Comparison of ENCODE assay signal across 16 mouse cellular contexts in genomic region chr2:119019538-119019937, GRCm38 (mm10). TPM values are rescaled to one million over a fixed set of nuclear protein-coding genes. Genes with fewer than 3 reads are reported as not detected.
A peak's percentile ranks its signal among the peaks of the same experiment; 100 is the strongest.
DNase-seq lines count a peak whose midpoint lies in the region; ATAC-seq and TF ChIP-seq lines count a peak whose summit lies in the region.
"Had no signal": no experiment of that assay in that cellular context is flagged by ENCODE, and none has a peak within 500 bp of the region (broad histone marks: within the 10 kb centered on the region; RNA-seq: fewer than 3 reads in every experiment).

No protein-coding gene starts in this region.

- 45% methylated on average over 4 of the region's 4 CpGs for WGBS in lung, embryonic 14.5 days
- 54% methylated on average over 4 of the region's 4 CpGs for WGBS in hindbrain, embryonic 12.5 days
- 41% methylated on average over 4 of the region's 4 CpGs for WGBS in neural tube, embryonic 13.5 days

- peak overlapping the region; percentile 81; the same call in 1 of the 2 replicates for H3K27ac ChIP-seq in lung, embryonic 14.5 days (ENCODE audit: low read depth)
- H3K27ac ChIP-seq in hindbrain, embryonic 12.5 days, result peak overlapping the region; percentile 85
- peak overlapping the region; percentile 86; the same call in 1 of the 2 replicates for H3K27ac ChIP-seq in neural tube, embryonic 13.5 days (replicated peaks)
- H3K27ac ChIP-seq: liver, embryonic 12.5 days had no signal

- peaks cover 29% of the 10 kb centered on the region for H3K36me3 ChIP-seq in lung, embryonic 14.5 days (ENCODE audit: insufficient read depth)
- peaks cover 46% of the 10 kb centered on the region for H3K36me3 ChIP-seq in hindbrain, embryonic 12.5 days
- peaks cover 47% of the 10 kb centered on the region for H3K36me3 ChIP-seq in neural tube, embryonic 13.5 days

- TF ChIP-seq CTCF in lung, embryonic 14.5 days (IDR thresholded peaks at IDR 0.05; ENCODE audit: low read depth), result no peak

- peak; percentile 43 to 49 for DNase-seq in cerebellum, postnatal 10 days
- DNase-seq in cerebellum, adult 11-12 months, result no peak
- peak; percentile 42 for DNase-seq in lung, embryonic 14.5 days
- no peak for DNase-seq in lung, adult 18-20 months
- DNase-seq in adrenal gland, postnatal 25 days, result no peak
- no peak for DNase-seq in layer of hippocampus, postnatal 36 days
- DNase-seq: cerebellum, adult 18-20 months; kidney, postnatal 25 days; thymus, postnatal 36 days had no signal

- ATAC-seq in lung, embryonic 14.5 days (ENCODE audit: insufficient read depth), result no peak
- ATAC-seq in hindbrain, embryonic 12.5 days (ENCODE audit: low FRiP score), result no peak; the same call in 1 of the 2 replicates
- ATAC-seq in neural tube, embryonic 13.5 days (ENCODE audit: low read depth), result peak; percentile 56
- ATAC-seq: intestine, postnatal 0 days; liver, embryonic 12.5 days had no signal

- H3K9me3 ChIP-seq in lung, embryonic 14.5 days (ENCODE audit: low read depth, low read length), result no peaks in the 10 kb centered on the region
- no peaks in the 10 kb centered on the region; the same call in 1 of the 2 replicates for H3K9me3 ChIP-seq in hindbrain, embryonic 12.5 days (replicated peaks)
- H3K9me3 ChIP-seq in neural tube, embryonic 13.5 days, result no peaks in the 10 kb centered on the region

- no peak overlapping the region for H3K4me3 ChIP-seq in lung, embryonic 14.5 days (ENCODE audit: low read depth, low read length)
- no peak overlapping the region for H3K4me3 ChIP-seq in hindbrain, embryonic 12.5 days
- no peak overlapping the region for H3K4me3 ChIP-seq in neural tube, embryonic 13.5 days
- H3K4me3 ChIP-seq: heart, adult 2 months; liver, embryonic 12.5 days; midbrain, embryonic 12.5 days had no signal

- H3K4me1 ChIP-seq in lung, embryonic 14.5 days (ENCODE audit: insufficient read depth), result peaks cover 5% of the 10 kb centered on the region; the same call in 1 of the 2 replicates
- peaks cover 12% of the 10 kb centered on the region for H3K4me1 ChIP-seq in hindbrain, embryonic 12.5 days
- H3K4me1 ChIP-seq in neural tube, embryonic 13.5 days (replicated peaks), result peaks cover 26% of the 10 kb centered on the region

- no peaks in the 10 kb centered on the region for H3K27me3 ChIP-seq in lung, embryonic 14.5 days (ENCODE audit: insufficient read depth, low read length)
- H3K27me3 ChIP-seq in hindbrain, embryonic 12.5 days, result no peaks in the 10 kb centered on the region
- no peaks in the 10 kb centered on the region for H3K27me3 ChIP-seq in neural tube, embryonic 13.5 days
- H3K27me3 ChIP-seq: CH12.LX; liver, embryonic 12.5 days; midbrain, embryonic 12.5 days had no signal

- no peak overlapping the region for H3K9ac ChIP-seq in lung, embryonic 14.5 days
- H3K9ac ChIP-seq in hindbrain, embryonic 12.5 days, result no peak overlapping the region
- peak overlapping the region; percentile 54; the same call in 1 of the 2 replicates for H3K9ac ChIP-seq in neural tube, embryonic 13.5 days
- H3K9ac ChIP-seq: liver, embryonic 12.5 days; midbrain, embryonic 12.5 days had no signal

- no peak overlapping the region; the same call in 1 of the 2 replicates for H3K4me2 ChIP-seq in lung, embryonic 14.5 days
- H3K4me2 ChIP-seq in hindbrain, embryonic 12.5 days (replicated peaks), result no peak overlapping the region
- H3K4me2 ChIP-seq in neural tube, embryonic 13.5 days, result peak overlapping the region; percentile 47
- H3K4me2 ChIP-seq: liver, embryonic 12.5 days had no signal

RNA-seq across cellular contexts. Expression of gene Ccdc32, which starts 9.7 kb away (rescaled TPM):
- 19.9 and 21.0 TPM in 2 replicates for polyA plus RNA-seq in lung, embryonic 14.5 days (2014; fragmentation: Nextera tagmentation; extraction: Ambion mirVana)
- polyA plus RNA-seq in hindbrain, embryonic 12.5 days (2016; fragmentation: Nextera tagmentation; extraction: Ambion mirVana), result 27.3 and 27.6 TPM in 2 replicates
- 36.6 and 37.4 TPM in 2 replicates for polyA plus RNA-seq in neural tube, embryonic 13.5 days (2015; fragmentation: Nextera tagmentation; extraction: Ambion mirVana)
- total RNA-seq in adrenal gland, postnatal 25 days (2021), result 16.3 and 19.0 TPM in 2 replicates
- 10 to 100 TPM; 51.3 to 55.5 TPM for total RNA-seq in layer of hippocampus, postnatal 36 days (2021)

RNA-seq across cellular contexts. Expression of gene Rpusd2, which starts 15.1 kb away (rescaled TPM):
- 4.4 and 4.5 TPM in 2 replicates for polyA plus RNA-seq in lung, embryonic 14.5 days (2014; fragmentation: Nextera tagmentation; extraction: Ambion mirVana)
- 5.3 and 5.5 TPM in 2 replicates for polyA plus RNA-seq in hindbrain, embryonic 12.5 days (2016; fragmentation: Nextera tagmentation; extraction: Ambion mirVana)
- polyA plus RNA-seq in neural tube, embryonic 13.5 days (2015; fragmentation: Nextera tagmentation; extraction: Ambion mirVana), result 4.2 and 5.9 TPM in 2 replicates
- 5.6 and 5.8 TPM in 2 replicates for total RNA-seq in adrenal gland, postnatal 25 days (2021)
- 1 to 10 TPM; 7.3 to 7.5 TPM for total RNA-seq in layer of hippocampus, postnatal 36 days (2021)

RNA-seq across cellular contexts. Expression of gene Knl1, which starts 27.4 kb away (rescaled TPM):
- 57.3 and 58.1 TPM in 2 replicates for polyA plus RNA-seq in lung, embryonic 14.5 days (2014; fragmentation: Nextera tagmentation; extraction: Ambion mirVana)
- polyA plus RNA-seq in hindbrain, embryonic 12.5 days (2016; fragmentation: Nextera tagmentation; extraction: Ambion mirVana), result 37.8 and 39.3 TPM in 2 replicates
- 7.6 and 9.9 TPM in 2 replicates for polyA plus RNA-seq in neural tube, embryonic 13.5 days (2015; fragmentation: Nextera tagmentation; extraction: Ambion mirVana)
- total RNA-seq in adrenal gland, postnatal 25 days (2021), result 3.8 TPM in 2 replicates
- total RNA-seq in layer of hippocampus, postnatal 36 days (2021), result under 1 TPM; 0.37 to 0.48 TPM

Comparison
In these comparisons a context has a peak if more than half of its experiments do, and no peak if none do; other contexts are left out.
1. DNase-seq: peak in cerebellum, postnatal 10 days (2 of 2) and lung, embryonic 14.5 days (single experiment); none in cerebellum, adult 11-12 months (single experiment), lung, adult 18-20 months (0 of 2), adrenal gland, postnatal 25 days (single experiment) and layer of hippocampus, postnatal 36 days (0 of 2).
2. Peak in every context shown above with its lines, with median percentiles within 50 percentile points of each other: H3K27ac ChIP-seq.